Mouse (Mus musculus): ENCODE data around the gene Ccdc126. TPM values are rescaled to one million over a fixed set of nuclear protein-coding genes. Genes with fewer than 3 reads are reported as not detected.

Gene Ccdc126
- total RNA-seq, 2 experiments from 2014 or later = 6.8 to 7.1 TPM

- intact Hi-C loops (cut with DNase I) = no loop called here
Observed at GRCm38 (mm10) chr6:49332060-49332370, 12.9 kb downstream of the Ccdc126 start.

DNA sequence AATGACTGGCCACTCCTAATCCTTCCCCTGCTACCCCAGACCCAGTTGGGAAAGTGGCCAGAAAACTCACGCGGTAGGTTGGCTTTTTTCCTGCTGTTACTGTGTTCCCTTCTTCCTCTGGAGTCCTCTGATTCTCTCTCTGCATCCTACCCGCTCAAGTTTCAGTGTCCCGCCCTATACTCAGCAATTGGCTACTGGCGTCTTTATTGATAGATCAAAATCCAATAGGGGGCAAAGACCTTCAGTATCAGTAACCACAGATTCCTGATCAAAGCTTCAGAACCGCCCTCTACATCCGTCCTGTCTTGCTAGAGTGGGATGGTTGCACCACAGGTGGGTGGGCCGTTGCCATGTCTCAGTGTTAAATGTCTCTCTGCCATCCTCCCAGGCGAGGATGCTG is 19.5 kb downstream of the Ccdc126 start:
- DNase-seq (ENCODE audit: extremely low spot score in 1 of 2, low spot score in 2 of 2) = no peak
- intact Hi-C loops (cut with DNase I) = no loop called here

More at GRCm38 (mm10) chr6:49332060-49332370, 12.9 kb downstream of the Ccdc126 start:
- no peak for DNase-seq (ENCODE audit: extremely low spot score in 1 of 2, low spot score in 2 of 2)

DNA sequence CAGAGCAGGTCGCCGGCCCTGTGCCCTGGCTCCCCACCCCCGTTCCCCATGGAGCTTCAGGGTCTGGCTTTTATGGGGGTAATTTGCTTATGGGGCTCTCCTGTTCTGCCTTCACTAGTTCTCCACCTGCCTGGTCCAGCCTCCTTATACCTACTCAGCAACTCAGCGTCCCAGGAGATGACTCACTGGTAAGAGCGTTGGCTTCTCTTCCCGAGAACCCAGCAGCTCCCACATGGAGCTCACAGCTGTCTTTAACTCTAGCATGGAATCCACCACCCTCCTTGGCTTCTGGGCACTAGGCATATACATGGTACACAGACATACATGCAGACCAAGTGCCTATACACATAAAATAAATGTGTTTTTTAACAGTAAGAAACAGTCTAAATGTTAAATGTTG is 20.1 kb downstream of the Ccdc126 start:
- intact Hi-C loops (cut with DNase I) = no loop called here
- no peak for DNase-seq (ENCODE audit: extremely low spot score in 1 of 2, low spot score in 2 of 2)

- no peak for DNase-seq (ENCODE audit: extremely low spot score in 1 of 2, low spot score in 2 of 2)
- intact Hi-C loops (cut with DNase I) = no loop called here
Observed at GRCm38 (mm10) chr6:49343737-49344469, 24.8 kb downstream of the Ccdc126 start.

GRCm38 (mm10) chr6:49349826-49350225 is 30.8 kb downstream of the Ccdc126 start:
- intact Hi-C loops (cut with DNase I) = no loop called here
- peak in 1 of 2 experiments; percentile 23 for DNase-seq (ENCODE audit: extremely low spot score in 1 of 2, low spot score in 2 of 2)

- intact Hi-C loops (cut with DNase I) = no loop called here
Observed at GRCm38 (mm10) chr6:49354613-49355012, 35.5 kb downstream of the Ccdc126 start.

GRCm38 (mm10) chr6:49355171-49355570 is 36.1 kb downstream of the Ccdc126 start:
- intact Hi-C loops (cut with DNase I) = no loop called here
- no peak for DNase-seq (ENCODE audit: extremely low spot score in 1 of 2, low spot score in 2 of 2)

More at GRCm38 (mm10) chr6:49354613-49355012, 35.5 kb downstream of the Ccdc126 start:
- no peak for DNase-seq (ENCODE audit: extremely low spot score in 1 of 2, low spot score in 2 of 2)

GRCm38 (mm10) chr6:49360420-49360819 is 41.3 kb downstream of the Ccdc126 start:
- intact Hi-C loops (cut with DNase I) = no loop called here
- peak in 1 of 2 experiments; percentile 16 for DNase-seq (ENCODE audit: extremely low spot score in 1 of 2, low spot score in 2 of 2)

DNA sequence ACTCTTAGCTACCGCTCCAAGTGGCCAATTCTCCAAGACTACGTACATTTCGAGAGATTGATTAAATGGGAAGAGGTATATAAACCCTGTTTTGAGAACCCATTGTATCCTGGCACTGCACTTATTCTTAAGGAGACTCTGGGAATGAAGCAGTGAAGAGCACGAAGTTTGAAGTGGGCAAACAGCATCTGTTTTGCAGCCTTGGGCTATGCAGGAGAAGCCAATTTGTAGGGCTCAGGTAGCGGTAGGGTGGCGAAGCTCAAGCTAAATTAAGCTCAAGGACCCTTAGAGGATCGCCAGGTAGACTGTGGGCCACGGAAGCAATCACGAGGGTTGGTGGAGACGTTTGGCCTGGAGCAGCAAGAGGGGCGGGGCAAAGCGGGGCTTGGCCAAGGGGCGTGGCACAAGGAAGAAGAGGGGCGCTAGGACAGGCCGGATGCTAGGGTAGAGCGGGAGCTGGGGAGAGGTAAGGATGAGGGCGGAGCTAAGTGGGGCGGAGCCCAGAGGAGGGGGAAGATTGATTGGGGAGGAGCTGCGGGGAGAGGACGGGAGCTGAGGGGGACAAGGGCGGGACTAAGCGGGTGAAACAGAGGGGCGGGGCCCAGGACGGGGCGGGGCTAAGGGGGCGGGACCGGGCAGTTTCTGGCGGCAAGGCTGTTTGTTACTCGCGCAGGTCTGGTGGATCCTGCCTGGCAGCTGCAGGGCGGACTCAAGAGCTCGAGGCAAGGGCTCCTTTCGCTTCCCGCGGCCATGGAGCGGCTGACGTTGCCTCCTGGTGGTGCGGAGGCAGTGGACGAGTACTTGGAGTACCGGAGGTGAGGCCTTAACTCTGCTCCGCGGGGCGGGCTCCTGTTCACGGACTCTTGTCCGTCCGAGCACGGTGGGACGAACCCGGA is 48.3 kb downstream of the Ccdc126 start, which contains the start of gene Fam221a:
Fam221a (plus strand) TSS at position 581 of the 896 bp plus-strand sequence.
- intact Hi-C loops (cut with DNase I) = no loop called here
- peak; percentile 40 to 89 for DNase-seq (ENCODE audit: extremely low spot score in 1 of 2, low spot score in 2 of 2)

DNA sequence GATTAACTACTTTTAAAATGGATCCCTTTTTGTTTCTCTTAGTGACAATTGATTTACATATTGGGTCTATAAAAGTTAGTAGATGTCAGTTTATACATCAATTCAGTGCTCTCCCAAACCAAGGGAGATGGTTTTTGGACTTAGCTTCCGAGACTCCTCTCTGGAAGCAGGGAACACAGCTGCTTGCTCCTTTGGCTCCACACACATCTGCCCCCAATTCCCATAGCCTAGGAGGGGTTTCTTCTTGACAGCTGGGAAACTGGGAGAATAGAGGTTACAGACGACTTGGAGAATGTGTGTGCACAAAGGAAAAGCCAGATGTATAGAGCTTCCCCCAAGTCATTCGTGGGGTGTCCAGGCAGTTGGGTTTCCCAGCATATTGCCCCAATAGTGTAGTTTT is 49.1 kb downstream of the Ccdc126 start:
- intact Hi-C loops (cut with DNase I) = no loop called here
- DNase-seq (ENCODE audit: extremely low spot score in 1 of 2, low spot score in 2 of 2) = no peak

DNA sequence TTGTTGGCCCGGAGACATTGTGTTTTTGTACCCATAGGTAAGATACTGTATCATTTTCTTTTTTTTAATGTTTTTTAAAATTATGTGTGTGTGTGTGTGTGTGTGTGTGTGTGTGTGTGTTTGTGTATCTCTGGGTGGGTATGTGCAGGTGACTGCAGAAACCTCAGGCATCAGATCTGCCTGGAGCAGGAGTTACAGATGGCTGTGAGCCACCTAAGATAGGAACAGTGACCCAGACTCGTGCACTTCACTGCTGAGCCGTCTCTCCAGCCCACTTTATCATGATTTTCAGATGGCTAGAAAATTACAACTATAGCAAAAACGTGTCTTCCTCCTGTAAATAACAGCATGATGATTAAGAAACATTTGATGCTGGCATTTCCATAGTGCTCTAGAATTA is 53.6 kb downstream of the Ccdc126 start:
- no peak for DNase-seq (ENCODE audit: extremely low spot score in 1 of 2, low spot score in 2 of 2)
- intact Hi-C loops (cut with DNase I) = no loop called here

DNA sequence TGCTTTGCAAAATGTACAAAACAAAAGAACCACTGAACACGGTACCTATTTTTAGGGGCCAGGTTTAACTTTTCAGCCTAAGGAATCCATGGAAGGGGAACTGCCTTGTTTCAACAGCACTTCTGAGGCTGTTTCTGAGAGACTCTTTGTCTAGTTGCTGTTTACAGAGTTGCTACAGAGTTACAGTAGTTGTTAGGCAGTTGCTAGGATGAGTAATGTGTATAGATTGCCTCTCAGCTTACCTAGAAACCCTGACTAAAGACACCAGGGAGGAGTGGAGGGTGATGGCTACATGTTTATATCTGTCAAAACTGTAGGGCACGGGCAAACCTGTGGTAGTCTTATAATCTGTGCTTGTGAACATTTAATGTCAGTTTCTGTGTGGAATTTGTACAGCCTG is 54.9 kb downstream of the Ccdc126 start:
- DNase-seq (ENCODE audit: extremely low spot score in 1 of 2, low spot score in 2 of 2) = no peak
- intact Hi-C loops (cut with DNase I) = no loop called here

DNA sequence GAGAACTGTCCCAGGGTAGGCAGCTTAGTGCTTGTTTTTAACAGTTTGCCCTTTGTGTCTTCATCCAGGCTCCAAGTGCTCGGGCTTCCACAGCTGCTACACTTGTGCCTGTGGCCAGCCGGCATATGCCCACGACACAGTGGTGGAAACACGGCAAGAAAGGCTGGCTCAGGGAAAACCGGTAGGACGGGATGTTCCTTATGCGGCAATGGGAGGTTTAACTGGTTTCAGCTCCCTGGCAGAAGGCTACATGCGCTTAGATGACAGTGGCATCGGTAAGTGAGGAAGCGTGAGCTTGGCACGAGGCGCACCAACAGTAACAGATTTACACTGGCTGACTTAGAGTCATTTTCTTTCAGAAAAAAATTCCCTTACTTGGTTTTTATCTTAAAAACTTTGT is 59.3 kb downstream of the Ccdc126 start:
- no peak for DNase-seq (ENCODE audit: extremely low spot score in 1 of 2, low spot score in 2 of 2)
- intact Hi-C loops (cut with DNase I) = no loop called here

Other genes with a start within 250 kb of the Ccdc126 start
- 10 to 100 TPM; 28.7 to 33.6 TPM for gene Malsu1, start 245.5 kb upstream of the Ccdc126 start, total RNA-seq (2021)
- 1 to 10 TPM; 1.2 TPM for gene Igf2bp3, start 104.3 kb upstream of the Ccdc126 start, total RNA-seq (2021)
- gene Tra2a, start 55.2 kb upstream of the Ccdc126 start, total RNA-seq (2021) = 10 to 100 TPM; 66.7 to 68.8 TPM
- 1 to 10 TPM; 1.1 to 2.3 TPM for gene Fam221a, start 48.5 kb downstream of the Ccdc126 start, total RNA-seq (2021)
- gene Stk31, start 76.3 kb downstream of the Ccdc126 start, total RNA-seq (2021) = 1 to 10 TPM in 1 of 2 experiments, under 1 TPM in 1; 0.77 to 1.2 TPM